Mouse (Mus musculus): ENCODE results near the gene Camta1.

Camta1 gene

GRCm38 (mm10) chr4:151138586-151138985 is 723.1 kb downstream of the Camta1 start:
- DNase-seq = no peak

GRCm38 (mm10) chr4:151138135-151138534 is 723.5 kb downstream of the Camta1 start:
- DNase-seq = no peak

- DNase-seq = no peak
Observed at GRCm38 (mm10) chr4:151137701-151138100, 724.0 kb downstream of the Camta1 start.

GRCm38 (mm10) chr4:151135491-151135890 is 726.2 kb downstream of the Camta1 start:
- DNase-seq = no peak

- DNase-seq = no peak
Observed at GRCm38 (mm10) chr4:151133760-151134159, 727.9 kb downstream of the Camta1 start.

GRCm38 (mm10) chr4:151132493-151132892 is 729.2 kb downstream of the Camta1 start:
- no peak for DNase-seq

GRCm38 (mm10) chr4:151130756-151131490 is 730.8 kb downstream of the Camta1 start:
- DNase-seq = no peak

GRCm38 (mm10) chr4:151129725-151130557 is 731.7 kb downstream of the Camta1 start:
- DNase-seq = no peak

- DNase-seq = peak; percentile 88
Observed at GRCm38 (mm10) chr4:151128641-151129541, 732.8 kb downstream of the Camta1 start.

- no peak for DNase-seq
Observed at GRCm38 (mm10) chr4:151127636-151128548, 733.8 kb downstream of the Camta1 start.

- DNase-seq = peak; percentile 69
Observed at GRCm38 (mm10) chr4:151118883-151119282, 742.8 kb downstream of the Camta1 start.

- DNase-seq = no peak
Observed at GRCm38 (mm10) chr4:151114574-151114973, 747.1 kb downstream of the Camta1 start.

- no peak for DNase-seq
Observed at GRCm38 (mm10) chr4:151111226-151111625, 750.5 kb downstream of the Camta1 start.

- DNase-seq = no peak
Observed at GRCm38 (mm10) chr4:151108834-151109241, 752.8 kb downstream of the Camta1 start.

GRCm38 (mm10) chr4:151108028-151108771 is 753.5 kb downstream of the Camta1 start:
- peak; percentile 92 for DNase-seq

- peak; percentile 77 for DNase-seq
Observed at GRCm38 (mm10) chr4:151107131-151108001, 754.3 kb downstream of the Camta1 start.

- DNase-seq = no peak
Observed at GRCm38 (mm10) chr4:151106468-151106867, 755.2 kb downstream of the Camta1 start.

- DNase-seq = no peak
Observed at GRCm38 (mm10) chr4:151105886-151106285, 755.8 kb downstream of the Camta1 start.

GRCm38 (mm10) chr4:151104147-151104546 is 757.5 kb downstream of the Camta1 start:
- DNase-seq = no peak

GRCm38 (mm10) chr4:151103646-151104045 is 758.0 kb downstream of the Camta1 start:
- DNase-seq = peak; percentile 77

All from layer of hippocampus, adult 9-11 months (tissue).